ENCODE assay signal across 28 mouse cellular contexts in genomic region chrX:41316493-41316892, GRCm38 (mm10).
A peak's percentile ranks its signal among the peaks of the same experiment; 100 is the strongest.
DNase-seq lines count a peak whose midpoint lies in the region; ATAC-seq and TF ChIP-seq lines count a peak whose summit lies in the region.
"Had no signal": no experiment of that assay in that cellular context is flagged by ENCODE, and none has a peak within 500 bp of the region (broad histone marks: within the 10 kb centered on the region; RNA-seq: fewer than 3 reads in every experiment).

No protein-coding gene starts in this region.

- H3K4me3 ChIP-seq in liver, embryonic 11.5 days (ENCODE audit: low read depth, low read length): no peak overlapping the region
- H3K4me3 ChIP-seq in liver, postnatal 0 days (ENCODE audit: low read depth, low read length): no peak overlapping the region
- no peak overlapping the region for H3K4me3 ChIP-seq in MEL (ENCODE audit: control insufficient read depth in 1 of 2, insufficient read depth in 1 of 2, low read depth in 2 of 2, low read length in 2 of 2)
- H3K4me3 ChIP-seq in liver, embryonic 14.5 days (ENCODE audit: insufficient read depth in 1 of 2, low read depth in 2 of 2, low read length in 2 of 2): no peak overlapping the region
- H3K4me3 ChIP-seq in hindbrain, embryonic 13.5 days: no peak overlapping the region
- H3K4me3 ChIP-seq: embryonic facial prominence, embryonic 13.5 days; embryonic facial prominence, embryonic 15.5 days; erythroblast, embryonic 14.5 days; forebrain, embryonic 10.5 days; forebrain, embryonic 12.5 days had no signal

- 58% methylated on average over 1 of the region's 1 CpGs for WGBS in liver, embryonic 11.5 days
- 68% methylated on average over 1 of the region's 1 CpGs for WGBS in liver, postnatal 0 days (ENCODE audit: insufficient replicate concordance)
- 36% methylated on average over 1 of the region's 1 CpGs for WGBS in liver, embryonic 14.5 days (ENCODE audit: insufficient replicate concordance)
- 81% methylated on average over 1 of the region's 1 CpGs for WGBS in hindbrain, embryonic 13.5 days

- TF ChIP-seq CTCF in liver, postnatal 0 days (IDR thresholded peaks at IDR 0.05; ENCODE audit: low read depth): no peak
- no peak for TF ChIP-seq CTCF in MEL (IDR thresholded peaks at IDR 0.05 in 2 of 3, conservative IDR thresholded peaks at IDR 0.05 in 1 of 3; ENCODE audit: control insufficient read depth in 1 of 3, insufficient read depth in 1 of 3, low read depth in 2 of 3, low read length in 3 of 3, poor library complexity in 1 of 3, severe bottlenecking in 1 of 3)
- TF ChIP-seq CTCF in liver, embryonic 14.5 days (IDR thresholded peaks at IDR 0.05; ENCODE audit: low read depth): no peak

- ATAC-seq in liver, embryonic 11.5 days (replicated peaks; ENCODE audit: low FRiP score): peak; percentile 82
- no peak for ATAC-seq in liver, postnatal 0 days
- peak; percentile 73; the same call in 1 of the 2 replicates for ATAC-seq in liver, embryonic 14.5 days (ENCODE audit: insufficient read depth)
- no peak for ATAC-seq in hindbrain, embryonic 13.5 days (ENCODE audit: low FRiP score)
- ATAC-seq: CD4-positive, CD25-positive, alpha-beta regulatory T cell, adult 4 months; forebrain, embryonic 14.5 days; forebrain, embryonic 16.5 days had no signal

- H3K36me3 ChIP-seq in liver, embryonic 11.5 days (ENCODE audit: control insufficient read depth, insufficient read depth, low read length): no peaks in the 10 kb centered on the region
- no peaks in the 10 kb centered on the region for H3K36me3 ChIP-seq in liver, postnatal 0 days (replicated peaks; ENCODE audit: insufficient read depth, low read length)
- no peaks in the 10 kb centered on the region; a peak in 1 of 4 replicates for H3K36me3 ChIP-seq in MEL (ENCODE audit: control insufficient read depth in 1 of 2, insufficient read depth in 2 of 2, low read length in 2 of 2)
- H3K36me3 ChIP-seq in liver, embryonic 14.5 days (replicated peaks; ENCODE audit: control insufficient read depth, insufficient read depth, low read depth): no peaks in the 10 kb centered on the region
- no peaks in the 10 kb centered on the region for H3K36me3 ChIP-seq in hindbrain, embryonic 13.5 days
- H3K36me3 ChIP-seq: embryonic facial prominence, embryonic 13.5 days; embryonic facial prominence, embryonic 15.5 days; forebrain, embryonic 10.5 days; forebrain, embryonic 12.5 days; G1E had no signal

- no peaks in the 10 kb centered on the region for H3K27me3 ChIP-seq in liver, embryonic 11.5 days (replicated peaks; ENCODE audit: control insufficient read depth, insufficient read depth, low read length)
- no peaks in the 10 kb centered on the region for H3K27me3 ChIP-seq in liver, postnatal 0 days (ENCODE audit: insufficient read depth, low read length)
- no peaks in the 10 kb centered on the region for H3K27me3 ChIP-seq in MEL (ENCODE audit: control insufficient read depth in 1 of 2, insufficient read depth in 2 of 2, low read length in 2 of 2)
- H3K27me3 ChIP-seq in liver, embryonic 14.5 days (ENCODE audit: control insufficient read depth, insufficient read depth, low read length): no peaks in the 10 kb centered on the region
- H3K27me3 ChIP-seq in hindbrain, embryonic 13.5 days: no peaks in the 10 kb centered on the region
- H3K27me3 ChIP-seq: CH12.LX; embryonic facial prominence, embryonic 13.5 days; embryonic facial prominence, embryonic 15.5 days; forebrain, embryonic 12.5 days had no signal

- no peak for TF ChIP-seq EP300 in liver, postnatal 0 days (IDR thresholded peaks at IDR 0.05; ENCODE audit: low read depth)
- peak in 1 of 2 experiments; percentile 49; a peak in 2 of 4 replicates for TF ChIP-seq EP300 in MEL (IDR thresholded peaks at IDR 0.05; ENCODE audit: low read depth in 1 of 2, low read length in 2 of 2)
- TF ChIP-seq EP300 in liver, embryonic 14.5 days (IDR thresholded peaks at IDR 0.05; ENCODE audit: low read depth): no peak; the same call in 1 of the 2 replicates

- no peaks in the 10 kb centered on the region for H3K9me3 ChIP-seq in liver, embryonic 11.5 days (ENCODE audit: control insufficient read depth, low read length)
- H3K9me3 ChIP-seq in liver, postnatal 0 days (ENCODE audit: low read length): no peaks in the 10 kb centered on the region
- no peaks in the 10 kb centered on the region for H3K9me3 ChIP-seq in MEL (replicated peaks; ENCODE audit: insufficient read depth, low read length)
- H3K9me3 ChIP-seq in liver, embryonic 14.5 days (ENCODE audit: control insufficient read depth, low read length): no peaks in the 10 kb centered on the region
- H3K9me3 ChIP-seq in hindbrain, embryonic 13.5 days: no peaks in the 10 kb centered on the region
- H3K9me3 ChIP-seq: embryonic facial prominence, embryonic 13.5 days; embryonic facial prominence, embryonic 15.5 days; forebrain, embryonic 10.5 days; forebrain, embryonic 12.5 days; G1E had no signal

- TF ChIP-seq RAD21 in MEL (IDR thresholded peaks at IDR 0.05; ENCODE audit: low read depth, low read length): no peak

- H3K79me2 ChIP-seq in MEL (ENCODE audit: control insufficient read depth, insufficient read depth, low read length, poor library complexity): no peaks in the 10 kb centered on the region

- TF ChIP-seq POLR2A in MEL (IDR thresholded peaks at IDR 0.05; ENCODE audit: control insufficient read depth in 1 of 2, insufficient read depth in 1 of 2, low read depth in 1 of 2, low read length in 2 of 2, poor library complexity in 1 of 2): no peak

- H3K9ac ChIP-seq in liver, embryonic 11.5 days (ENCODE audit: low read depth, low read length): no peak overlapping the region
- H3K9ac ChIP-seq in liver, postnatal 0 days (replicated peaks): no peak overlapping the region
- H3K9ac ChIP-seq in MEL (ENCODE audit: control insufficient read depth, low read depth, low read length, poor library complexity, severe bottlenecking): no peak overlapping the region
- no peak overlapping the region for H3K9ac ChIP-seq in liver, embryonic 14.5 days (replicated peaks)
- no peak overlapping the region for H3K9ac ChIP-seq in hindbrain, embryonic 13.5 days
- H3K9ac ChIP-seq: embryonic facial prominence, embryonic 13.5 days; embryonic facial prominence, embryonic 15.5 days; forebrain, embryonic 12.5 days had no signal

- H3K27ac ChIP-seq in liver, embryonic 11.5 days (ENCODE audit: low read depth, low read length): no peak overlapping the region
- no peak overlapping the region for H3K27ac ChIP-seq in liver, postnatal 0 days (ENCODE audit: low read depth)
- no peak overlapping the region for H3K27ac ChIP-seq in MEL (ENCODE audit: control insufficient read depth, low read depth, low read length)
- no peak overlapping the region for H3K27ac ChIP-seq in liver, embryonic 14.5 days
- H3K27ac ChIP-seq in hindbrain, embryonic 13.5 days: no peak overlapping the region
- H3K27ac ChIP-seq: embryonic facial prominence, embryonic 13.5 days; embryonic facial prominence, embryonic 15.5 days; forebrain, embryonic 10.5 days; forebrain, embryonic 12.5 days had no signal

- no peak for DNase-seq in liver, embryonic 11.5 days (ENCODE audit: low spot score)
- no peak for DNase-seq in liver, postnatal 0 days
- no peak for DNase-seq in MEL (ENCODE audit: low read depth, low spot score)
- peak; percentile 2 for DNase-seq in c-Kit-positive CD71-positive TER-119-positive erythroid progenitor cells, embryonic 14.5 days (ENCODE audit: low spot score)
- no peak for DNase-seq in liver, embryonic 14.5 days (ENCODE audit: low read depth in 3 of 3, low spot score in 3 of 3)
- DNase-seq in layer of hippocampus, adult 11-12 months (ENCODE audit: low spot score): no peak
- DNase-seq: adrenal gland, adult 2 months; adrenal gland, postnatal 10 days; adrenal gland, postnatal 25 days; B cell, adult 2 months; cerebellum, adult 11 months; cerebellum, adult 18-20 months; cerebellum, adult 8-10 months; cerebellum, adult 9-11 months; cerebellum, postnatal 14 days; cerebellum, postnatal 36 days; embryo, embryonic 11 days had no signal

- no peak overlapping the region for H3K4me2 ChIP-seq in liver, embryonic 11.5 days
- no peak overlapping the region for H3K4me2 ChIP-seq in liver, postnatal 0 days (ENCODE audit: low read depth, low read length)
- no peak overlapping the region for H3K4me2 ChIP-seq in liver, embryonic 14.5 days (ENCODE audit: low read depth)
- no peak overlapping the region for H3K4me2 ChIP-seq in hindbrain, embryonic 13.5 days
- H3K4me2 ChIP-seq: embryonic facial prominence, embryonic 13.5 days; embryonic facial prominence, embryonic 15.5 days; forebrain, embryonic 12.5 days had no signal

- no peaks in the 10 kb centered on the region for H3K4me1 ChIP-seq in liver, embryonic 11.5 days (replicated peaks; ENCODE audit: control insufficient read depth, insufficient read depth, low read length)
- no peaks in the 10 kb centered on the region for H3K4me1 ChIP-seq in liver, postnatal 0 days (ENCODE audit: insufficient read depth)
- peaks cover 0 to 3% of the 10 kb centered on the region in 2 experiments; a peak in 1 of 4 replicates for H3K4me1 ChIP-seq in MEL (ENCODE audit: control insufficient read depth in 1 of 2, insufficient read depth in 2 of 2, low read length in 2 of 2)
- H3K4me1 ChIP-seq in liver, embryonic 14.5 days (replicated peaks; ENCODE audit: control insufficient read depth in 2 of 2, insufficient read depth in 2 of 2, low read length in 1 of 2): no peaks in the 10 kb centered on the region
- no peaks in the 10 kb centered on the region for H3K4me1 ChIP-seq in hindbrain, embryonic 13.5 days (replicated peaks)
- H3K4me1 ChIP-seq: embryonic facial prominence, embryonic 13.5 days; embryonic facial prominence, embryonic 15.5 days; forebrain, embryonic 10.5 days; forebrain, embryonic 12.5 days had no signal

TF ChIP-seq in MEL, 35 proteins besides CTCF, POLR2A, EP300 and RAD21:
- TF ChIP-seq USF2 (IDR thresholded peaks at IDR 0.05; ENCODE audit: borderline replicate concordance in 1 of 2, insufficient read depth in 1 of 2, low read depth in 1 of 2, low read length in 2 of 2): no peak
- 0 out of 2 replicates have a peak, but pooled peaks have one; percentile 24 for TF ChIP-seq GATA1 (IDR thresholded peaks at IDR 0.05; ENCODE audit: low read depth, low read length)

Comparison
In these comparisons a context has a peak if more than half of its experiments do, and no peak if none do; other contexts are left out.
1. ATAC-seq: peak in liver, embryonic 11.5 days (single experiment) and liver, embryonic 14.5 days (single experiment); none in liver, postnatal 0 days (single experiment) and hindbrain, embryonic 13.5 days (single experiment).